Mouse (Mus musculus) layer of hippocampus, postnatal 14 days (tissue): ENCODE results near the gene Rapgef6. TPM values are rescaled to one million over a fixed set of nuclear protein-coding genes. Genes with fewer than 3 reads are reported as not detected.

Source experiments
- DNase-seq, 2 experiments: peaks; one replicate each; pipeline ENCODE4 v3.0.0; 2021 to 2022; ENCODE audit warnings: low spot score in 2 of 2, mixed read lengths in 1 of 2
- microRNA-seq, 2 experiments: library from miRNA; unstranded; fragments of <30 nt; microRNA quantifications; one replicate each; pipeline ENCODE4 v1.2.0; 2021
- total RNA-seq, 2 experiments: library from RNA; stranded (reverse); gene quantifications; 2 replicates each; pipeline ENCODE4 v1.2.3; 2021

Gene Rapgef6
- total RNA-seq, 2 experiments from 2014 or later, result 36.6 to 38.4 TPM

GRCm38 (mm10) chr11:54730931-54731330 lies 208.3 kb downstream of the Rapgef6 start:
- no peak for DNase-seq

DNA sequence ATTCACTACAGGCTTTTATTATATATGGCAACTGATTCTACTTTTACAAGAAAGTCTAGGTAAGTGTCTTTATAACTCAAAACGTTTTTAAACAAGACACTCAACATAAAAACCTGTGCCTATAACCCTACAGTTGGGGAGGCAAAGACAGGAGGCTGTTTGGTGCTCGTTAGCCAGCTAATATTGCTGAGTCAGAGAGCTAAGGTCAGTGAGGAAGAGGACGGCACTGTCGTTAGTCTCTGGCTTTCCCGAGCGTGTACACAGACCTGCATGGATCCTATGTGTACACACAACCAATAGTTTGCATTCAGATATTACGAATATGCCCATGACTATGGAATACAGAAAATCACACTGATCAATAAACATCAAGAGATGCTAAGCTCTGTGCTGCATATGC lies 208.7 kb downstream of the Rapgef6 start:
- no peak for DNase-seq

GRCm38 (mm10) chr11:54733546-54733945 lies 210.9 kb downstream of the Rapgef6 start:
- no peak for DNase-seq

GRCm38 (mm10) chr11:54735114-54735513 lies 212.5 kb downstream of the Rapgef6 start:
- DNase-seq, result no peak

GRCm38 (mm10) chr11:54736903-54737302 lies 214.3 kb downstream of the Rapgef6 start:
- no peak for DNase-seq

DNA sequence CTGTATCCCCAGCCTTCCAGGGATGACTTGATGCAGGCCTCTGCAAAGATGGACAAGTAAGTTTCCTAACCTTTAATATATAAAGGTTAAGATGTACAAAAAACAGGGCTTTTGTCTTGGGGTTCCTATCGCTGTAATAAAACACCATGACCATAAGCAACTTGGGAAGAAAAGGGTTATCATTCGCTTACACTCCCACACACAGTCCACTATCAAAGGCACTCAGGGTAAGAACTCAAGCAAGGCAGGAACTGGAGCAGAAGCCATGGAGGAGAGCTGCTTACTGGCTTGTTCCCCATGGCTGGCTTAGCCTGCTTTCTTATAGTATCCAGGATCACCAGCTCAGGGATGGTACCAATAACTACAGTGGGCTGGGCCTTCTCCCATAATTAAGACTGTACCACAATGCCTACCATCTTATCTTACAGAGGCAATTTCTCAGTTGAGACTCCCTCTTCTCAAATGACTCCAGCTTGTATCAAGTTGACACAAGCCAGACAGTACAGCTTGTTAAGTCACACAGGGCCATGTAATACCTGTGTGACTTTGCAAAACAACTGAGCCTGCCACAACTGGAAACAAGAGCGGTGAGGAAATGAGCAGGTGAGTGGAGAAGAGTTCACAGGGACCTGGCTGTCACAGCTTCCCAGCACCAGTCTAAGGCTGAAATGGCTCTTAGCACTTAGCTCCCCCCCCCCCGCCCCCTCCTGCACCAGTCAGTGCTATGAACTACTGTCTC lies 216.5 kb downstream of the Rapgef6 start:
- DNase-seq, result no peak

DNA sequence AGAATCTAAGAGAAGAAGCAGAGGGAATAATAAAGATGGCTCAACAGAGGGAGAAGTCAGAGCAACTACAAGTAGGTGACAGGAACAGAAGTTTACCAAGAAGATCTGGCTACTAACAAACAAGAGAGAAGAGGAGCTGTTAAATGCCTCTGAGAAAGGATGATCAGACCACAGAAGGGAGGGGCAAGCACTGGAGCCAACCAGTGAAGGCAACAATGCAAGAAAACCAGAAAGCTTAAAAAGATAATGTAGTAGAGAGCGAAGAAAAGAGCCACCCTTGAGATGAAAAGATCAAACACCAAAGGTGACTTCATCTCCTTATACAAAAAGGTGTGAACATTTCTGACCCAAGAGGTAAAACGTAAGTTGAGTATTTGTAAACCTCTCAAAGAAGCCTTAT lies 218.7 kb downstream of the Rapgef6 start:
- no peak for DNase-seq

DNA sequence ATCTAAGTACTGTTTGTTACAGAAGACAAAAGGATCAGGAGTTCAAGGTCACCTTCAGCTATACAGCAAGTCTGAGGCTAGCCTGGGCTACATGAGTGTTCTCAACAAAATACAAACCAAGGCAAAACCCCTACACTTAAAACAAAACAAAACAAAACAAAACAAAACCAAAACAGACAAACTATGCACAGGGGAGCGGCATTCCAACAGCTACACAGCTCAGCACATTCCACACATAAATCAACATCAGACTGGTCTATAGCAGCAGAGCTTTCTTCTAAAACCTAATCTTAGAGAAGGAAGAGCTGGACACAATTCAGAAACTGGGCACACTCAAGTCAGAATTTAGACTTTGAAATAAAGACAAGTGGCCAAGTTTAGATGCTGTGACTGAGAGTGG lies 221.6 kb downstream of the Rapgef6 start:
- no peak for DNase-seq

Small RNAs within 50 kb of the gene (microRNA-seq; reads per million reads assigned to microRNA genes)
- 0 reads per million in 2 experiments for gene Gm26116

Other genes with a start within 250 kb of the Rapgef6 start
- gene Acsl6, start 219.0 kb upstream of the Rapgef6 start, total RNA-seq, result 100 to 1,000 TPM; 173 TPM
- gene Meikin, start 152.2 kb upstream of the Rapgef6 start, total RNA-seq, result not detected
- gene Fnip1, start 84.6 kb upstream of the Rapgef6 start, total RNA-seq, result 10 to 100 TPM; 27.5 to 27.8 TPM